Mouse (Mus musculus): ENCODE results near the gene Atoh8. TPM values are rescaled to one million over a fixed set of nuclear protein-coding genes. Genes with fewer than 3 reads are reported as not detected.
A peak's percentile ranks its signal among the peaks of the same experiment; 100 is the strongest.

Atoh8 gene
- polyA plus RNA-seq, 1 experiment from 2014 or later = 11.2 TPM

- Histone ChIP-seq H3K9me3 (replicated peaks) (no peaks in the 10 kb centered on the region), H3K4me1 (peaks cover 12% of the 10 kb centered on the region), H3K27ac (replicated peaks) (no peak overlapping the region), H3K27me3 (ENCODE audit: low read depth, poor library complexity, severe bottlenecking) (no peaks in the 10 kb centered on the region; the same call in 1 of the 2 replicates), H3K4me3 (no peak overlapping the region), H3K36me3 (no peaks in the 10 kb centered on the region)
- no peak for DNase-seq (ENCODE audit: low spot score)
- 85% methylated on average over 5 of the region's 5 CpGs for WGBS
These were observed 34.9 kb upstream of the Atoh8 start for GRCm38 (mm10) chr6:72270258-72270657.

- WGBS = 66% methylated on average over 9 of the region's 9 CpGs
- DNase-seq (ENCODE audit: low spot score) = no peak
These were observed 32.9 kb upstream of the Atoh8 start for GRCm38 (mm10) chr6:72268149-72268847.

GRCm38 (mm10) chr6:72265664-72266063, 30.3 kb upstream of the Atoh8 start:
- H3K27ac ChIP-seq (replicated peaks) = no peak overlapping the region
- no peak for DNase-seq (ENCODE audit: low spot score)
- H3K36me3 ChIP-seq = no peaks in the 10 kb centered on the region
- WGBS = 81% methylated on average over 6 of the region's 6 CpGs
- peaks cover 14% of the 10 kb centered on the region for H3K4me1 ChIP-seq
- H3K9me3 ChIP-seq (replicated peaks) = no peaks in the 10 kb centered on the region
- H3K4me3 ChIP-seq = no peak overlapping the region
- H3K27me3 ChIP-seq (ENCODE audit: low read depth, poor library complexity, severe bottlenecking) = no peaks in the 10 kb centered on the region; the same call in 1 of the 2 replicates

More at GRCm38 (mm10) chr6:72268149-72268847, 32.9 kb upstream of the Atoh8 start:
- Histone ChIP-seq H3K4me1 (peaks cover 11% of the 10 kb centered on the region), H3K36me3 (no peaks in the 10 kb centered on the region), H3K27me3 (ENCODE audit: low read depth, poor library complexity, severe bottlenecking) (no peaks in the 10 kb centered on the region; the same call in 1 of the 2 replicates), H3K27ac (replicated peaks) (no peak overlapping the region), H3K4me3 (no peak overlapping the region), H3K9me3 (replicated peaks) (no peaks in the 10 kb centered on the region)

- no peaks in the 10 kb centered on the region for H3K9me3 ChIP-seq (replicated peaks)
- no peak overlapping the region for H3K27ac ChIP-seq (replicated peaks)
- H3K27me3 ChIP-seq (ENCODE audit: low read depth, poor library complexity, severe bottlenecking) = peaks cover 8% of the 10 kb centered on the region
- WGBS = 70% methylated on average over 5 of the region's 5 CpGs
- DNase-seq (ENCODE audit: low spot score) = no peak
- H3K4me3 ChIP-seq = no peak overlapping the region
- H3K4me1 ChIP-seq = peaks cover 14% of the 10 kb centered on the region
- H3K36me3 ChIP-seq = no peaks in the 10 kb centered on the region
These were observed 28.4 kb upstream of the Atoh8 start for GRCm38 (mm10) chr6:72263679-72264265.

GRCm38 (mm10) chr6:72261683-72262320, 26.4 kb upstream of the Atoh8 start:
- Histone ChIP-seq H3K4me1 (peaks cover 5% of the 10 kb centered on the region; the same call in 1 of the 2 replicates), H3K9me3 (replicated peaks) (no peaks in the 10 kb centered on the region), H3K27me3 (ENCODE audit: low read depth, poor library complexity, severe bottlenecking) (peaks cover 8% of the 10 kb centered on the region; the same call in 1 of the 2 replicates), H3K36me3 (no peaks in the 10 kb centered on the region), H3K4me3 (no peak overlapping the region), H3K27ac (replicated peaks) (no peak overlapping the region)
- WGBS = 80% methylated on average over 12 of the region's 12 CpGs
- no peak for DNase-seq (ENCODE audit: low spot score)

- H3K27me3 ChIP-seq (ENCODE audit: low read depth, poor library complexity, severe bottlenecking) = peaks cover 8% of the 10 kb centered on the region; the same call in 1 of the 2 replicates
- H3K9me3 ChIP-seq (replicated peaks) = no peaks in the 10 kb centered on the region
- DNase-seq (ENCODE audit: low spot score) = peak; percentile 89
- no peak overlapping the region for H3K27ac ChIP-seq (replicated peaks)
- peaks cover 5% of the 10 kb centered on the region; the same call in 1 of the 2 replicates for H3K4me1 ChIP-seq
- H3K4me3 ChIP-seq = no peak overlapping the region
- WGBS = 34% methylated on average over 19 of the region's 19 CpGs
- H3K36me3 ChIP-seq = no peaks in the 10 kb centered on the region
These were observed 25.8 kb upstream of the Atoh8 start for GRCm38 (mm10) chr6:72260981-72261682.

- no peak for DNase-seq (ENCODE audit: low spot score)
- 73% methylated on average over 7 of the region's 7 CpGs for WGBS
These were observed 24.1 kb upstream of the Atoh8 start for GRCm38 (mm10) chr6:72259474-72259873.

GRCm38 (mm10) chr6:72255294-72255693, 19.9 kb upstream of the Atoh8 start:
- H3K36me3 ChIP-seq = no peaks in the 10 kb centered on the region
- H3K9me3 ChIP-seq (replicated peaks) = no peaks in the 10 kb centered on the region
- DNase-seq (ENCODE audit: low spot score) = no peak
- H3K4me3 ChIP-seq = no peak overlapping the region
- H3K27me3 ChIP-seq (ENCODE audit: low read depth, poor library complexity, severe bottlenecking) = peaks cover 8% of the 10 kb centered on the region; the same call in 1 of the 2 replicates
- H3K4me1 ChIP-seq = peaks cover 14% of the 10 kb centered on the region
- H3K27ac ChIP-seq (replicated peaks) = no peak overlapping the region
- 81% methylated on average over 6 of the region's 6 CpGs for WGBS

More at GRCm38 (mm10) chr6:72259474-72259873, 24.1 kb upstream of the Atoh8 start:
- Histone ChIP-seq H3K27me3 (ENCODE audit: low read depth, poor library complexity, severe bottlenecking) (peaks cover 8% of the 10 kb centered on the region; the same call in 1 of the 2 replicates), H3K27ac (replicated peaks) (no peak overlapping the region), H3K9me3 (replicated peaks) (no peaks in the 10 kb centered on the region), H3K4me1 (peaks cover 14% of the 10 kb centered on the region), H3K4me3 (no peak overlapping the region), H3K36me3 (no peaks in the 10 kb centered on the region)

GRCm38 (mm10) chr6:72254588-72255075, 19.3 kb upstream of the Atoh8 start:
- H3K4me3 ChIP-seq = no peak overlapping the region
- no peaks in the 10 kb centered on the region for H3K9me3 ChIP-seq (replicated peaks)
- H3K36me3 ChIP-seq = no peaks in the 10 kb centered on the region
- H3K27me3 ChIP-seq (ENCODE audit: low read depth, poor library complexity, severe bottlenecking) = peaks cover 3% of the 10 kb centered on the region; the same call in 1 of the 2 replicates
- no peak for DNase-seq (ENCODE audit: low spot score)
- WGBS = 57% methylated on average over 10 of the region's 10 CpGs
- peaks cover 14% of the 10 kb centered on the region for H3K4me1 ChIP-seq
- H3K27ac ChIP-seq (replicated peaks) = peak overlapping the region; percentile 52

GRCm38 (mm10) chr6:72253911-72254587, 18.7 kb upstream of the Atoh8 start:
- DNase-seq (ENCODE audit: low spot score) = no peak
- Histone ChIP-seq H3K27me3 (ENCODE audit: low read depth, poor library complexity, severe bottlenecking) (no peaks in the 10 kb centered on the region), H3K36me3 (no peaks in the 10 kb centered on the region), H3K4me1 (peaks cover 14% of the 10 kb centered on the region), H3K27ac (replicated peaks) (peak overlapping the region; percentile 52), H3K9me3 (replicated peaks) (no peaks in the 10 kb centered on the region), H3K4me3 (no peak overlapping the region)
- 79% methylated on average over 4 of the region's 4 CpGs for WGBS

GRCm38 (mm10) chr6:72253168-72253567, 17.8 kb upstream of the Atoh8 start:
- Histone ChIP-seq H3K27ac (replicated peaks) (no peak overlapping the region), H3K4me3 (no peak overlapping the region), H3K27me3 (ENCODE audit: low read depth, poor library complexity, severe bottlenecking) (no peaks in the 10 kb centered on the region), H3K36me3 (no peaks in the 10 kb centered on the region), H3K4me1 (peaks cover 14% of the 10 kb centered on the region), H3K9me3 (replicated peaks) (no peaks in the 10 kb centered on the region)
- WGBS = 83% methylated on average over 4 of the region's 4 CpGs
- no peak for DNase-seq (ENCODE audit: low spot score)

- 86% methylated on average over 1 of the region's 1 CpGs for WGBS
- H3K4me3 ChIP-seq = no peak overlapping the region
These were observed 17.1 kb upstream of the Atoh8 start for GRCm38 (mm10) chr6:72252433-72252832.

More at GRCm38 (mm10) chr6:72252433-72252832, 17.1 kb upstream of the Atoh8 start:
- no peak for DNase-seq (ENCODE audit: low spot score)
- H3K9me3 ChIP-seq (replicated peaks) = no peaks in the 10 kb centered on the region
- H3K27me3 ChIP-seq (ENCODE audit: low read depth, poor library complexity, severe bottlenecking) = no peaks in the 10 kb centered on the region
- peaks cover 14% of the 10 kb centered on the region for H3K4me1 ChIP-seq
- no peak overlapping the region for H3K27ac ChIP-seq (replicated peaks)
- no peaks in the 10 kb centered on the region for H3K36me3 ChIP-seq
